Mouse (Mus musculus): ENCODE results near the gene Lsm11. TPM values are rescaled to one million over a fixed set of nuclear protein-coding genes. Genes with fewer than 3 reads are reported as not detected.

Lsm11 gene
- polyA plus RNA-seq, 1 experiment from 2014 or later, result 0.96 TPM

GRCm38 (mm10) chr11:45910701-45911100 is 34.0 kb downstream of the Lsm11 start:
- H3K36me3 ChIP-seq (ENCODE audit: inconsistent target), result peaks cover 46% of the 10 kb centered on the region
- H3K4me3 ChIP-seq (ENCODE audit: inconsistent target), result no peak overlapping the region
- no peak overlapping the region for H3K27ac ChIP-seq
- 98% methylated on average over 5 of the region's 5 CpGs for WGBS (ENCODE audit: missing documents)
- no peaks in the 10 kb centered on the region for H3K79me2 ChIP-seq (ENCODE audit: inconsistent target)

GRCm38 (mm10) chr11:45908894-45909293 is 35.8 kb downstream of the Lsm11 start:
- Histone ChIP-seq H3K79me2 (ENCODE audit: inconsistent target) (no peaks in the 10 kb centered on the region), H3K36me3 (ENCODE audit: inconsistent target) (peaks cover 53% of the 10 kb centered on the region), H3K27ac (no peak overlapping the region), H3K4me3 (ENCODE audit: inconsistent target) (no peak overlapping the region)
- 93% methylated on average over 7 of the region's 7 CpGs for WGBS (ENCODE audit: missing documents)

- Histone ChIP-seq H3K27ac (no peak overlapping the region), H3K36me3 (ENCODE audit: inconsistent target) (peaks cover 61% of the 10 kb centered on the region), H3K4me3 (ENCODE audit: inconsistent target) (no peak overlapping the region), H3K79me2 (ENCODE audit: inconsistent target) (no peaks in the 10 kb centered on the region)
- WGBS (ENCODE audit: missing documents), result 91% methylated on average over 7 of the region's 7 CpGs
These were observed 36.7 kb downstream of the Lsm11 start for GRCm38 (mm10) chr11:45908070-45908469.

- no peak overlapping the region for H3K4me3 ChIP-seq (ENCODE audit: inconsistent target)
- peaks cover 62% of the 10 kb centered on the region for H3K36me3 ChIP-seq (ENCODE audit: inconsistent target)
- H3K27ac ChIP-seq, result no peak overlapping the region
- H3K79me2 ChIP-seq (ENCODE audit: inconsistent target), result no peaks in the 10 kb centered on the region
- WGBS (ENCODE audit: missing documents), result 80% methylated on average over 5 of the region's 5 CpGs
These were observed 37.4 kb downstream of the Lsm11 start for GRCm38 (mm10) chr11:45907301-45907700.

GRCm38 (mm10) chr11:45906109-45906786 is 38.5 kb downstream of the Lsm11 start:
- peaks cover 66% of the 10 kb centered on the region for H3K36me3 ChIP-seq (ENCODE audit: inconsistent target)

GRCm38 (mm10) chr11:45900233-45901015 is 44.3 kb downstream of the Lsm11 start:
- WGBS (ENCODE audit: missing documents), result 85% methylated on average over 11 of the region's 11 CpGs
- H3K27ac ChIP-seq, result no peak overlapping the region
- H3K4me3 ChIP-seq (ENCODE audit: inconsistent target), result no peak overlapping the region
- no peaks in the 10 kb centered on the region; the same call in 1 of the 2 replicates for H3K79me2 ChIP-seq (ENCODE audit: inconsistent target)
- peaks cover 49% of the 10 kb centered on the region for H3K36me3 ChIP-seq (ENCODE audit: inconsistent target)

More at GRCm38 (mm10) chr11:45906109-45906786, 38.5 kb downstream of the Lsm11 start:
- H3K4me3 ChIP-seq (ENCODE audit: inconsistent target), result no peak overlapping the region
- no peaks in the 10 kb centered on the region for H3K79me2 ChIP-seq (ENCODE audit: inconsistent target)
- WGBS (ENCODE audit: missing documents), result 95% methylated on average over 8 of the region's 8 CpGs
- H3K27ac ChIP-seq, result no peak overlapping the region

- Histone ChIP-seq H3K36me3 (ENCODE audit: inconsistent target) (peaks cover 66% of the 10 kb centered on the region), H3K79me2 (ENCODE audit: inconsistent target) (no peaks in the 10 kb centered on the region; the same call in 1 of the 2 replicates), H3K27ac (no peak overlapping the region), H3K4me3 (ENCODE audit: inconsistent target) (no peak overlapping the region)
- WGBS (ENCODE audit: missing documents), result 94% methylated on average over 2 of the region's 2 CpGs
These were observed 47.3 kb downstream of the Lsm11 start for GRCm38 (mm10) chr11:45897392-45897791.

GRCm38 (mm10) chr11:45892861-45893360 is 51.8 kb downstream of the Lsm11 start:
- 95% methylated on average over 5 of the region's 5 CpGs for WGBS (ENCODE audit: missing documents)
- Histone ChIP-seq H3K79me2 (ENCODE audit: inconsistent target) (no peaks in the 10 kb centered on the region), H3K36me3 (ENCODE audit: inconsistent target) (peaks cover 79% of the 10 kb centered on the region), H3K4me3 (ENCODE audit: inconsistent target) (no peak overlapping the region), H3K27ac (no peak overlapping the region)

- peaks cover 97% of the 10 kb centered on the region for H3K36me3 ChIP-seq (ENCODE audit: inconsistent target)
- 93% methylated on average over 20 of the region's 20 CpGs for WGBS (ENCODE audit: missing documents)
- H3K79me2 ChIP-seq (ENCODE audit: inconsistent target), result peaks cover 8% of the 10 kb centered on the region; the same call in 1 of the 2 replicates
- H3K4me3 ChIP-seq (ENCODE audit: inconsistent target), result no peak overlapping the region
- no peak overlapping the region for H3K27ac ChIP-seq
These were observed 54.3 kb downstream of the Lsm11 start for GRCm38 (mm10) chr11:45890423-45890822.

- Histone ChIP-seq H3K4me3 (ENCODE audit: inconsistent target) (no peak overlapping the region), H3K36me3 (ENCODE audit: inconsistent target) (peaks cover 97% of the 10 kb centered on the region), H3K79me2 (ENCODE audit: inconsistent target) (peaks cover 13% of the 10 kb centered on the region; the same call in 1 of the 2 replicates), H3K27ac (no peak overlapping the region)
- WGBS (ENCODE audit: missing documents), result no CpG with 5 or more reads among the region's 3 CpGs
These were observed 54.8 kb downstream of the Lsm11 start for GRCm38 (mm10) chr11:45889981-45890380.

- WGBS (ENCODE audit: missing documents), result 82% methylated on average over 9 of the region's 9 CpGs
- Histone ChIP-seq H3K27ac (no peak overlapping the region), H3K36me3 (ENCODE audit: inconsistent target) (peaks cover 88% of the 10 kb centered on the region), H3K4me3 (ENCODE audit: inconsistent target) (no peak overlapping the region), H3K79me2 (ENCODE audit: inconsistent target) (peaks cover 27% of the 10 kb centered on the region)
These were observed 56.2 kb downstream of the Lsm11 start for GRCm38 (mm10) chr11:45888471-45889030.

GRCm38 (mm10) chr11:45886596-45886995 is 58.1 kb downstream of the Lsm11 start:
- H3K4me3 ChIP-seq (ENCODE audit: inconsistent target), result no peak overlapping the region
- peaks cover 47% of the 10 kb centered on the region for H3K79me2 ChIP-seq (ENCODE audit: inconsistent target)
- peaks cover 69% of the 10 kb centered on the region for H3K36me3 ChIP-seq (ENCODE audit: inconsistent target)
- 96% methylated on average over 5 of the region's 5 CpGs for WGBS (ENCODE audit: missing documents)
- no peak overlapping the region for H3K27ac ChIP-seq

- whole genome bisulfite sequencing (ENCODE audit: missing documents), result 81% methylated on average over 5 of the region's 5 CpGs
- Histone ChIP-seq H3K36me3 (ENCODE audit: inconsistent target) (peaks cover 60% of the 10 kb centered on the region), H3K27ac (no peak overlapping the region), H3K79me2 (ENCODE audit: inconsistent target) (peaks cover 55% of the 10 kb centered on the region), H3K4me3 (ENCODE audit: inconsistent target) (no peak overlapping the region)
These were observed 59.0 kb downstream of the Lsm11 start for GRCm38 (mm10) chr11:45885606-45886230.

GRCm38 (mm10) chr11:45884029-45884428 is 60.7 kb downstream of the Lsm11 start:
- 43% methylated on average over 4 of the region's 4 CpGs for WGBS (ENCODE audit: missing documents)
- Histone ChIP-seq H3K4me3 (ENCODE audit: inconsistent target) (no peak overlapping the region), H3K36me3 (ENCODE audit: inconsistent target) (peaks cover 45% of the 10 kb centered on the region), H3K79me2 (ENCODE audit: inconsistent target) (peaks cover 72% of the 10 kb centered on the region), H3K27ac (no peak overlapping the region)
